Mouse (Mus musculus) midbrain, embryonic 16.5 days (tissue): Measurements from ENCODE around the gene Ifnl3. TPM values are rescaled to one million over a fixed set of nuclear protein-coding genes. Genes with fewer than 3 reads are reported as not detected.

Experiments
- ATAC-seq: fragments of 200-750 bp; cut with Nextera tagmentation; 2 replicates; pipeline ENCODE4 v1.8.0; 2017; ENCODE audit warnings: moderate TSS enrichment
- H3K27ac ChIP-seq: fragments of 300-500 bp; sonication (generic); 2 replicates; pipeline ENCODE4 v1.5.1; 2014; ENCODE audit warnings: mild to moderate bottlenecking, low read length, mixed read lengths
- H3K27me3 ChIP-seq: fragments of 300-500 bp; sonication (generic); 2 replicates; pipeline ENCODE4 v1.6.1; 2014; ENCODE audit warnings: low read depth, low read length, mixed read lengths; ENCODE audit not compliant: control insufficient read depth, insufficient read depth
- H3K36me3 ChIP-seq: fragments of 300-500 bp; sonication (generic); 2 replicates; pipeline ENCODE4 v1.6.1; 2014; ENCODE audit warnings: mild to moderate bottlenecking, low read length, moderate library complexity, mixed read lengths; ENCODE audit not compliant: control insufficient read depth, insufficient read depth
- H3K4me1 ChIP-seq: fragments of 300-500 bp; sonication (generic); 2 replicates; pipeline ENCODE4 v1.6.1; 2014; ENCODE audit warnings: mild to moderate bottlenecking, low read length, mixed read lengths; ENCODE audit not compliant: control insufficient read depth, insufficient read depth
- H3K4me2 ChIP-seq: fragments of 300-500 bp; sonication (generic); 2 replicates; pipeline ENCODE4 v1.6.1; 2014; ENCODE audit warnings: mild to moderate bottlenecking, low read length, mixed read lengths
- H3K4me3 ChIP-seq: fragments of 300-500 bp; sonication (generic); 2 replicates; pipeline ENCODE4 v1.5.1; 2014; ENCODE audit warnings: low read depth, mild to moderate bottlenecking, low read length, moderate library complexity, mixed read lengths
- H3K9ac ChIP-seq: fragments of 300-500 bp; sonication (generic); 2 replicates; pipeline ENCODE4 v1.6.1; 2014; ENCODE audit warnings: low read depth, low read length, mixed read lengths
- H3K9me3 ChIP-seq: fragments of 300-500 bp; sonication (generic); replicated peaks from 2 replicates; pipeline ENCODE4 v1.6.1; 2014; ENCODE audit warnings: mild to moderate bottlenecking, low read length, mixed read lengths; ENCODE audit not compliant: control insufficient read depth, poor library complexity, severe bottlenecking
- WGBS: fragments of 180-500 bp; shearing (Covaris S2); extraction: QIAGEN DNeasy Blood & Tissue Kit; methylation state at CpG from one replicate; pipeline ENCODE4 v1.1.7; 2014; 5-methylcytosine and 5-hydroxymethylcytosine counted together
- polyA plus RNA-seq: library from polyadenylated mRNA; unstranded; fragments of >200 nt; fragmentation: Nextera tagmentation; extraction: Ambion mirVana; gene quantifications from 2 replicates; pipeline ENCODE4 v1.2.1, GENCODE M21; 2015

The Ifnl3 gene
- polyA plus RNA-seq, 1 experiment from 2014 or later, result not detected

DNA sequence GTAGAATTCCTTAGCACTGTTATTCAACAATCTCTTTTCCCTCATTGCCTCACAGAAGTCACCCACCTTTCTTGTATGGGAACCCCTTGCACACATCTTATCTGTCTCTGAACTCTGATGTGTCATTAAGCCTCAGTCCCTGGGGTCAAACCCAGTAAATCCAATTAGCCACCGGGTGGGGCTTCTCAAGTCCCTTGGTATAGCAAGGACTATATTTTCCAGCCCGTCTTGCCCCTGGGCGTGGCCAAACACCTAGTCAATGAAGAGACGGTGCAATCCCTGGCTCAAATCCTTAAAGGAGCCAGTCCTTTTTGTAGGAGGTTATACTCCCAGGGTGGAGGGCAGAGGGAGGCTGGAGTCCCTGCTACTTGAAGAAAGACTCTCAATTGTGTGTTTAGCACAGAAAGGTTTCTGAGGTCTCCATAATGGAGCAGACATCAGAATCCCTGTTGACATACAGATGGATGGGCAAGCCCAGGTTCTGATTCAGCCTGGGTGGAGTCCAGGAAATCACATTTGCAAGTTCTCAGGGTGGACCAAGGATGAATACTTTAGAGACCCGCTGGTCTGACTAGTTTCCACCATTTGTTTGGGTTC lies 33.4 kb downstream of the Ifnl3 start:
- Histone ChIP-seq H3K36me3 (peaks cover 6% of the 10 kb centered on the region; the same call in 1 of the 2 replicates), H3K27ac (no peak overlapping the region), H3K9ac (no peak overlapping the region), H3K9me3 (no peaks in the 10 kb centered on the region), H3K4me1 (no peaks in the 10 kb centered on the region), H3K4me2 (no peak overlapping the region), H3K4me3 (no peak overlapping the region), H3K27me3 (no peaks in the 10 kb centered on the region)
- WGBS, result 16% methylated on average over 5 of the region's 5 CpGs
- no peak for ATAC-seq

DNA sequence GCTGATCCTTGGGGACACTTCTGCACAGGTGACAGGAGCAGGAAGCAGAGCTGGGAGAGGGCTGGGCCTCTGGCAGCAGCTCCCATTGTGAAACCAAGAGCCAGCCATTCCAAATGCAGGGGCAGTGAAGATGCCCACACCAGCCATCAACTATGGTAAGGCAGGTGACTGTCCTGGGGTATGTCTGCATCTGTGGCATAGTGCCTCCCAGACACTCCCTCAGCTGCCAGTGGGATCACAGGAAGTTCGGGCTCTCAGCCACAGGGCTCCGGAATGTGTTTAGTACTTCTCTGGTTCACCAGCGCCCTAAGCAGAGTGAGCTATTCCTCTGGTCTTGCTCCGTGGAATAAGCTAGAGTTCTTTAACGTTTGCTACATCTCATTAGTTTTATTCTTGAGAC lies 34.4 kb downstream of the Ifnl3 start:
- no peaks in the 10 kb centered on the region for H3K4me1 ChIP-seq
- H3K9ac ChIP-seq, result no peak overlapping the region
- no peak overlapping the region for H3K4me2 ChIP-seq
- no peak overlapping the region for H3K4me3 ChIP-seq
- H3K27me3 ChIP-seq, result no peaks in the 10 kb centered on the region
- ATAC-seq, result no peak
- WGBS, result 76% methylated on average over 5 of the region's 5 CpGs
- H3K36me3 ChIP-seq, result peaks cover 6% of the 10 kb centered on the region; the same call in 1 of the 2 replicates
- no peaks in the 10 kb centered on the region for H3K9me3 ChIP-seq
- H3K27ac ChIP-seq, result no peak overlapping the region

- Histone ChIP-seq H3K27ac (no peak overlapping the region), H3K9me3 (no peaks in the 10 kb centered on the region), H3K4me1 (no peaks in the 10 kb centered on the region), H3K4me3 (no peak overlapping the region), H3K27me3 (no peaks in the 10 kb centered on the region), H3K36me3 (peaks cover 6% of the 10 kb centered on the region; the same call in 1 of the 2 replicates), H3K9ac (no peak overlapping the region), H3K4me2 (no peak overlapping the region)
- WGBS, result 91% methylated on average over 6 of the region's 6 CpGs
- no peak for ATAC-seq
Measured at GRCm38 (mm10) chr7:28557708-28558107, 35.1 kb downstream of the Ifnl3 start.

GRCm38 (mm10) chr7:28558486-28558885 lies 35.9 kb downstream of the Ifnl3 start:
- Histone ChIP-seq H3K36me3 (peaks cover 6% of the 10 kb centered on the region; the same call in 1 of the 2 replicates), H3K9ac (no peak overlapping the region), H3K27ac (no peak overlapping the region), H3K4me3 (no peak overlapping the region), H3K4me2 (no peak overlapping the region), H3K27me3 (no peaks in the 10 kb centered on the region), H3K4me1 (no peaks in the 10 kb centered on the region), H3K9me3 (no peaks in the 10 kb centered on the region)
- no peak for ATAC-seq
- 64% methylated on average over 4 of the region's 4 CpGs for WGBS

- Histone ChIP-seq H3K27me3 (no peaks in the 10 kb centered on the region), H3K9me3 (no peaks in the 10 kb centered on the region), H3K4me1 (no peaks in the 10 kb centered on the region), H3K9ac (no peak overlapping the region), H3K4me3 (no peak overlapping the region), H3K27ac (no peak overlapping the region), H3K36me3 (peaks cover 15% of the 10 kb centered on the region), H3K4me2 (no peak overlapping the region)
- ATAC-seq, result no peak
- WGBS, result 95% methylated on average over 10 of the region's 10 CpGs
Measured at GRCm38 (mm10) chr7:28560856-28561255, 38.2 kb downstream of the Ifnl3 start.

- WGBS, result 86% methylated on average over 11 of the region's 11 CpGs
- no peak overlapping the region for H3K27ac ChIP-seq
Measured at GRCm38 (mm10) chr7:28561967-28562366, 39.3 kb downstream of the Ifnl3 start.

GRCm38 (mm10) chr7:28562371-28562770 lies 39.7 kb downstream of the Ifnl3 start:
- Histone ChIP-seq H3K27ac (no peak overlapping the region), H3K4me1 (no peaks in the 10 kb centered on the region), H3K27me3 (no peaks in the 10 kb centered on the region), H3K9me3 (no peaks in the 10 kb centered on the region), H3K4me2 (no peak overlapping the region), H3K36me3 (peaks cover 16% of the 10 kb centered on the region), H3K4me3 (no peak overlapping the region), H3K9ac (no peak overlapping the region)
- 91% methylated on average over 13 of the region's 13 CpGs for WGBS
- ATAC-seq, result no peak

More at GRCm38 (mm10) chr7:28561967-28562366, 39.3 kb downstream of the Ifnl3 start:
- Histone ChIP-seq H3K9ac (no peak overlapping the region), H3K4me1 (no peaks in the 10 kb centered on the region), H3K4me2 (no peak overlapping the region), H3K9me3 (no peaks in the 10 kb centered on the region), H3K4me3 (no peak overlapping the region), H3K27me3 (no peaks in the 10 kb centered on the region), H3K36me3 (peaks cover 15% of the 10 kb centered on the region)
- no peak for ATAC-seq

DNA sequence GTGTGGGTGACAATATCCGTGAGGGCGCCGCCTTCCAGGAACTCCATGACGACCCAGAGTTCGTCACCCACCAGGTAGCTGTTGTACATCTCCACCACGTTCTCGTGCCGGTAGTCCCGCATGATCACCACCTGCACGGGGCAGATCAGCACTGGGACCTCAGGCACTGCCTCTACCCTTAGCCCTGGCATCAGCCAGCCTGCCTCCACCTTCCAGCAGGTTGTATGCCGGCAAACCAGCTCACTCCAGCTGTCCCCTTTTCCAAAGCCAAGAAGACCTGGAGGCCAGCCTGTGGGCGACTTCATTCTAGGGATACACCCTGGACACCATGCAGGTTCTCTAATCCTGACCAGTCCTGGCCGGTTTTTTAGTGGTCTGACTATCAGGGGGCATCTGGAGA lies 40.3 kb downstream of the Ifnl3 start:
- H3K9me3 ChIP-seq, result no peaks in the 10 kb centered on the region
- H3K36me3 ChIP-seq, result peaks cover 22% of the 10 kb centered on the region
- 96% methylated on average over 13 of the region's 13 CpGs for WGBS
- H3K4me3 ChIP-seq, result no peak overlapping the region
- H3K4me2 ChIP-seq, result no peak overlapping the region
- no peak overlapping the region for H3K27ac ChIP-seq
- no peak overlapping the region for H3K9ac ChIP-seq
- ATAC-seq, result no peak
- H3K4me1 ChIP-seq, result no peaks in the 10 kb centered on the region
- no peaks in the 10 kb centered on the region for H3K27me3 ChIP-seq

DNA sequence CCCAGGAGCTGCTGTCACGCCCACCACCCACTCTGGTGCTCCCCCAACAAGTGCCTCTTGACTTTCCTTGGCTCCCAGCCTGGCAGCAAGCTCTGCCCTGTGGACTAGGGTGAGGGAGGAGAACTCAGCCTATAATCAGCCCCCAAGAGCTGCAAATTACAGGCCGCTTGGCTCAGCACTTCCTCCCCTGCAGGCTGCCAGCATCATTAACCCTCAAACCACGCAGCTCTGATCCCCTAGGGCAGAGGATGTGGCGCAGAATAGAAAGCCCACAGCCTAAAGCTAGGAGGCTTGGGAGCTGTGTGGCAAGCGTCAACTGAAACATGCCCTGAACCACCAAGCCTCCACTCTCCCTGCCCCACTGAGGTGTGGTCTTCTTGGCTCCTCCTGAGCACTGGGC lies 42.8 kb downstream of the Ifnl3 start:
- Histone ChIP-seq H3K36me3 (peaks cover 15% of the 10 kb centered on the region), H3K27ac (no peak overlapping the region), H3K4me2 (no peak overlapping the region), H3K4me3 (no peak overlapping the region), H3K4me1 (no peaks in the 10 kb centered on the region), H3K9ac (no peak overlapping the region), H3K27me3 (no peaks in the 10 kb centered on the region), H3K9me3 (no peaks in the 10 kb centered on the region)
- 76% methylated on average over 5 of the region's 5 CpGs for WGBS
- ATAC-seq, result no peak
